Mouse (Mus musculus) bone marrow macrophage, adult 2 months (primary cell): ENCODE measurements around the gene Eya2.

Experiments
- CTCF ChIP-seq: IDR thresholded peaks from 2 replicates; pipeline ENCODE4 v1.5.1; 2012; ENCODE audit warnings: low read depth, mild to moderate bottlenecking, low read length, moderate library complexity
- POLR2A ChIP-seq: IDR thresholded peaks from 2 replicates; pipeline ENCODE4 v1.6.1; 2012; ENCODE audit warnings: mild to moderate bottlenecking, low read depth, low read length, borderline replicate concordance

- no peak for TF ChIP-seq CTCF
- TF ChIP-seq POLR2A = no peak
Measured at GRCm38 (mm10) chr2:165809091-165809490, 214.3 kb downstream of the Eya2 start.
